Mouse (Mus musculus) liver, postnatal 0 days (tissue): ENCODE measurements around the gene Zfp143. TPM values are rescaled to one million over a fixed set of nuclear protein-coding genes. Genes with fewer than 3 reads are reported as not detected.

ENCODE experiments used
- ATAC-seq: fragments of 200-750 bp; cut with Nextera tagmentation; 2 replicates; pipeline ENCODE4 v1.8.0; 2017; ENCODE audit warnings: mild to moderate bottlenecking, moderate library complexity
- DNase-seq: peaks from one replicate; pipeline ENCODE4 v3.0.0-alpha.2; 2016
- H3K27ac ChIP-seq: fragments of 300-500 bp; sonication (generic); 2 replicates; pipeline ENCODE4 v1.5.1; 2014; ENCODE audit warnings: antibody characterized with exemption, moderate library complexity, mild to moderate bottlenecking, low read depth
- H3K27me3 ChIP-seq: fragments of 300-500 bp; sonication (generic); 2 replicates; pipeline ENCODE4 v1.6.1; 2014; ENCODE audit warnings: low read length, control low read depth, mixed read lengths; ENCODE audit not compliant: insufficient read depth
- H3K36me3 ChIP-seq: fragments of 300-500 bp; sonication (generic); replicated peaks from 2 replicates; pipeline ENCODE4 v1.6.1; 2014; ENCODE audit warnings: mild to moderate bottlenecking, control low read depth, low read length, moderate library complexity, mixed read lengths; ENCODE audit not compliant: insufficient read depth
- H3K4me1 ChIP-seq: fragments of 300-500 bp; sonication (generic); 2 replicates; pipeline ENCODE4 v1.6.1; 2014; ENCODE audit warnings: antibody characterized with exemption, mild to moderate bottlenecking, control low read depth; ENCODE audit not compliant: insufficient read depth
- H3K4me2 ChIP-seq: fragments of 300-500 bp; sonication (generic); 2 replicates; pipeline ENCODE4 v1.6.1; 2014; ENCODE audit warnings: low read depth, mild to moderate bottlenecking, low read length, moderate library complexity, mixed read lengths
- H3K4me3 ChIP-seq: fragments of 300-500 bp; sonication (generic); 2 replicates; pipeline ENCODE4 v1.5.1; 2014; ENCODE audit warnings: low read depth, low read length
- H3K9ac ChIP-seq: fragments of 300-500 bp; sonication (generic); replicated peaks from 2 replicates; pipeline ENCODE4 v1.6.1; 2014; ENCODE audit warnings: mild to moderate bottlenecking, moderate library complexity
- H3K9me3 ChIP-seq: fragments of 300-500 bp; sonication (generic); 2 replicates; pipeline ENCODE4 v1.6.1; 2016; ENCODE audit warnings: mild to moderate bottlenecking, control low read depth, low read length, mixed read lengths
- CTCF ChIP-seq: sonication (generic); IDR thresholded peaks from 2 replicates; pipeline ENCODE4 v1.5.1; 2016; ENCODE audit warnings: antibody characterized with exemption, low read depth
- EP300 ChIP-seq: IDR thresholded peaks from 2 replicates; pipeline ENCODE4 v1.6.1; 2016; ENCODE audit warnings: antibody characterized with exemption, low read depth, mild to moderate bottlenecking
- WGBS: fragments of 180-500 bp; shearing (Covaris S2); extraction: QIAGEN DNeasy Blood & Tissue Kit; methylation state at CpG from one replicate; pipeline ENCODE4 v1.1.7; 2014; ENCODE audit not compliant: insufficient replicate concordance; 5-methylcytosine and 5-hydroxymethylcytosine counted together
- polyA plus RNA-seq: library from polyadenylated mRNA; unstranded; fragments of >200 nt; fragmentation: Nextera tagmentation; extraction: Ambion mirVana; gene quantifications from 2 replicates; pipeline ENCODE4 v1.2.1, GENCODE M21; 2015

The Zfp143 gene
- polyA plus RNA-seq, 1 experiment from 2014 or later, result 5.2 TPM

GRCm38 (mm10) chr7:110114699-110115098 lies 53.7 kb downstream of the Zfp143 start:
- no peaks in the 10 kb centered on the region for H3K36me3 ChIP-seq
- H3K9me3 ChIP-seq, result no peaks in the 10 kb centered on the region
- H3K27ac ChIP-seq, result no peak overlapping the region
- H3K4me3 ChIP-seq, result no peak overlapping the region
- H3K9ac ChIP-seq, result no peak overlapping the region
- H3K4me2 ChIP-seq, result no peak overlapping the region
- H3K27me3 ChIP-seq, result no peaks in the 10 kb centered on the region
- no peak for DNase-seq
- no peak for TF ChIP-seq CTCF
- TF ChIP-seq EP300, result no peak
- no peak for ATAC-seq
- peaks cover 6% of the 10 kb centered on the region; the same call in 1 of the 2 replicates for H3K4me1 ChIP-seq
- 58% methylated on average over 5 of the region's 5 CpGs for whole genome bisulfite sequencing

- DNase-seq, result no peak
- WGBS, result 29% methylated on average over 1 of the region's 1 CpGs
- H3K27ac ChIP-seq, result no peak overlapping the region
- H3K27me3 ChIP-seq, result no peaks in the 10 kb centered on the region
- no peak for TF ChIP-seq CTCF
- peak; percentile 62; the same call in 1 of the 2 replicates for TF ChIP-seq EP300
- no peak for ATAC-seq
- no peaks in the 10 kb centered on the region for H3K9me3 ChIP-seq
- H3K4me3 ChIP-seq, result no peak overlapping the region
- H3K36me3 ChIP-seq, result no peaks in the 10 kb centered on the region
- no peak overlapping the region for H3K4me2 ChIP-seq
- H3K9ac ChIP-seq, result no peak overlapping the region
- peaks cover 5% of the 10 kb centered on the region; the same call in 1 of the 2 replicates for H3K4me1 ChIP-seq
Measured at GRCm38 (mm10) chr7:110116731-110117291, 55.8 kb downstream of the Zfp143 start.

GRCm38 (mm10) chr7:110118448-110118847 lies 57.4 kb downstream of the Zfp143 start:
- TF ChIP-seq CTCF (no peak), EP300 (no peak)
- no peak overlapping the region for H3K9ac ChIP-seq
- no peaks in the 10 kb centered on the region for H3K36me3 ChIP-seq
- WGBS, result 79% methylated on average over 2 of the region's 2 CpGs
- no peaks in the 10 kb centered on the region for H3K9me3 ChIP-seq
- H3K4me3 ChIP-seq, result no peak overlapping the region
- no peak overlapping the region for H3K27ac ChIP-seq
- no peak overlapping the region for H3K4me2 ChIP-seq
- H3K27me3 ChIP-seq, result no peaks in the 10 kb centered on the region
- no peak for DNase-seq
- H3K4me1 ChIP-seq, result peaks cover 5% of the 10 kb centered on the region; the same call in 1 of the 2 replicates
- ATAC-seq, result no peak

GRCm38 (mm10) chr7:110120157-110120784 lies 59.3 kb downstream of the Zfp143 start:
- TF ChIP-seq CTCF (no peak), EP300 (no peak)
- H3K27me3 ChIP-seq, result no peaks in the 10 kb centered on the region
- peak overlapping the region; percentile 92 for H3K4me2 ChIP-seq
- no peak for ATAC-seq
- peak overlapping the region; percentile 91 for H3K27ac ChIP-seq
- H3K36me3 ChIP-seq, result no peaks in the 10 kb centered on the region
- peak overlapping the region; percentile 69; the same call in 1 of the 2 replicates for H3K9ac ChIP-seq
- no peak for DNase-seq
- peaks cover 14% of the 10 kb centered on the region for H3K4me1 ChIP-seq
- peak overlapping the region; percentile 95 for H3K4me3 ChIP-seq
- 74% methylated on average over 2 of the region's 2 CpGs for WGBS
- no peaks in the 10 kb centered on the region for H3K9me3 ChIP-seq

- 1% methylated on average over 9 of the region's 9 CpGs for WGBS
- H3K4me1 ChIP-seq, result peaks cover 14% of the 10 kb centered on the region
Measured at GRCm38 (mm10) chr7:110121162-110121515, 60.1 kb downstream of the Zfp143 start.

GRCm38 (mm10) chr7:110121516-110122288 lies 60.7 kb downstream of the Zfp143 start, which contains the start of gene Wee1:
Gene Wee1 (plus strand): TSS chr7:110122046.
- TF ChIP-seq CTCF (no peak), EP300 (no peak; the same call in none of the 2 replicates)
- H3K27me3 ChIP-seq, result no peaks in the 10 kb centered on the region
- peak; percentile 95 for ATAC-seq
- H3K4me3 ChIP-seq, result peak within 1 kb of the TSS; percentile 95
- peak within 1 kb of the TSS; percentile 91 for H3K27ac ChIP-seq
- no peaks in the 10 kb centered on the region for H3K9me3 ChIP-seq
- WGBS, result under 1% methylated on average over 72 of the region's 81 CpGs
- peaks cover 14% of the 10 kb centered on the region for H3K4me1 ChIP-seq
- H3K9ac ChIP-seq, result peak within 1 kb of the TSS; percentile 88
- peak within 1 kb of the TSS; percentile 92 for H3K4me2 ChIP-seq
- DNase-seq, result peak; percentile 99
- H3K36me3 ChIP-seq, result peaks cover 4% of the 10 kb centered on the region

More at GRCm38 (mm10) chr7:110121162-110121515, 60.1 kb downstream of the Zfp143 start:
- no peaks in the 10 kb centered on the region for H3K27me3 ChIP-seq
- H3K36me3 ChIP-seq, result no peaks in the 10 kb centered on the region; the same call in 1 of the 2 replicates
- no peak for TF ChIP-seq EP300
- no peak for TF ChIP-seq CTCF
- DNase-seq (no peak), ATAC-seq (no peak)
- peak overlapping the region; percentile 92 for H3K4me2 ChIP-seq
- H3K9ac ChIP-seq, result peak overlapping the region; percentile 69
- peak overlapping the region; percentile 91 for H3K27ac ChIP-seq
- peak overlapping the region; percentile 95 for H3K4me3 ChIP-seq
- no peaks in the 10 kb centered on the region for H3K9me3 ChIP-seq
